20 mouse cellular contexts compared by ENCODE assay signal in the genomic region with DNA sequence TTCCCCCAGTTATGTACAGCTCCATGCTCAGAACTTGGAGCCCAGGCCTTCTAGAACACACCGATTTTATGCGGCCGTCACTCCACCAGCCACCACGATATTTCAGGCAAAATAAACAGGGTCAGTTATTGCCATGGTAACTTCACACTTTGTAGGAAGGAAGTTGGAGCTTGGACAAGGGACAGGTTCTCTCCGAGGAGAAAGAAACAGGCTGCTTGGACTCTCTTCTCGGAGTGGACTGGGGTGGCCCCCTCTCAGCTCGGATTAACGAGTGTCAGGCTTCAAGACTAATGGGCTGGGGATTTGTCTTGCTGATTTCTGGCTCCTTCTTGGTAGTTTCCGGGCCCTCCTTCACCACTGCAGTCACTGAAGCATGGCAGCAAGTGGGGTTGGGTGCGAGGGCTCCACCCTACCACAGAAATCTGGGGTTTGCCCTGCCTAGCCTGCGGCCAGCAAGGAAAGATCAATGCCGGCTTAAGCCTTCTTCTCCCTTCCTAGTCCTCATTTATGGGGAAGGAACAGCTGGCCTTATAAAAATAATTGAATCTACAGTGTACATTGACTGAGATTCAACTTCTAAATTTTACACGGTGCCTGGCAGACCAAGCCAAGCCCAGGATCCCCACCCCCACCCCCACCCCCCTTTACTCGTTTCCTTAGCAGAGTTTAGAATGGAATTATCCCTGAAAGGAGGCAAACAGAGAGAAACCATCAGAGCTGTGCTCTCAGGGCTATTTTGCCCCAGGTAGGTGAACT.
A peak's percentile ranks its signal among the peaks of the same experiment; 100 is the strongest.
DNase-seq lines count a peak whose midpoint lies in the region; ATAC-seq lines count a peak whose summit lies in the region.
"Had no signal": no experiment of that assay in that cellular context is flagged by ENCODE, and none has a peak within 500 bp of the region (broad histone marks: within the 10 kb centered on the region; RNA-seq: fewer than 3 reads in every experiment).

No protein-coding gene starts in this region.

- H3K4me3 ChIP-seq in limb, embryonic 12.5 days (replicated peaks), result no peak overlapping the region
- H3K4me3 ChIP-seq: forebrain, embryonic 15.5 days; heart, embryonic 10.5 days; heart, embryonic 15.5 days; hindbrain, embryonic 13.5 days had no signal

- peak overlapping the region; percentile 82 for H3K27ac ChIP-seq in limb, embryonic 12.5 days
- H3K27ac ChIP-seq: forebrain, embryonic 15.5 days; heart, embryonic 10.5 days; heart, embryonic 15.5 days; hindbrain, embryonic 13.5 days; hindbrain, postnatal 0 days had no signal

- no peaks in the 10 kb centered on the region for H3K36me3 ChIP-seq in limb, embryonic 12.5 days
- H3K36me3 ChIP-seq: forebrain, embryonic 15.5 days; G1E; heart, embryonic 10.5 days; heart, embryonic 15.5 days; hindbrain, embryonic 13.5 days had no signal

- no peak overlapping the region; the same call in 1 of the 2 replicates for H3K4me2 ChIP-seq in limb, embryonic 12.5 days
- H3K4me2 ChIP-seq: forebrain, embryonic 15.5 days; heart, embryonic 15.5 days; hindbrain, embryonic 13.5 days had no signal

- peak; percentile 28 to 48 for DNase-seq in right cerebral cortex, postnatal 10 days (ENCODE audit: low spot score in 2 of 2)
- DNase-seq in right cerebral cortex, postnatal 25 days, result no peak
- peak; percentile 23 for DNase-seq in R1 (ENCODE audit: low read depth, low spot score)
- DNase-seq: adrenal gland, adult 2 months; adrenal gland, postnatal 25 days; cerebellum, adult 18-20 months; cerebellum, adult 9-11 months; cerebellum, postnatal 36 days; gastrocnemius, postnatal 10 days; heart, adult 18-20 months; heart, postnatal 14 days had no signal

- H3K9me3 ChIP-seq in limb, embryonic 12.5 days, result no peaks in the 10 kb centered on the region
- H3K9me3 ChIP-seq: forebrain, embryonic 15.5 days; heart, embryonic 10.5 days; heart, embryonic 15.5 days; hindbrain, embryonic 13.5 days had no signal

- WGBS in limb, embryonic 12.5 days, result 49% methylated on average over 14 of the region's 14 CpGs

- ATAC-seq in limb, embryonic 12.5 days (ENCODE audit: insufficient number of reproducible peaks, insufficient read depth, low FRiP score, low TSS enrichment, low read depth), result 0 out of 2 replicates have a peak, but pooled peaks have one; percentile 26
- no peak for ATAC-seq in erythroid progenitor cell, adult 5-6 weeks (replicated peaks; ENCODE audit: low FRiP score, poor library complexity, severe bottlenecking)
- no peak for ATAC-seq in activated CD4-positive, CD25-positive, alpha-beta regulatory T cell, adult 4 months
- ATAC-seq: forebrain, embryonic 15.5 days had no signal

- 0 out of 2 replicates have a peak, but pooled peaks cover under 1% of the 10 kb centered on the region for H3K27me3 ChIP-seq in limb, embryonic 12.5 days
- H3K27me3 ChIP-seq: forebrain, embryonic 15.5 days; heart, embryonic 15.5 days; hindbrain, embryonic 13.5 days had no signal

- H3K9ac ChIP-seq in limb, embryonic 12.5 days (replicated peaks), result no peak overlapping the region
- H3K9ac ChIP-seq: forebrain, embryonic 15.5 days; heart, embryonic 15.5 days; hindbrain, embryonic 13.5 days had no signal

- H3K4me1 ChIP-seq in limb, embryonic 12.5 days (replicated peaks), result peaks cover 29% of the 10 kb centered on the region
- H3K4me1 ChIP-seq: forebrain, embryonic 15.5 days had no signal
